Mouse (Mus musculus) right cerebral cortex, postnatal 36 days (tissue): ENCODE measurements at regions not wholly inside any gene's neighbourhood (a gene's known extent, or its start where the extent isn't known, plus 50 kb on each side); places are given as distances from the start of the nearest gene placed in this dataset.

Experiments used
- DNase-seq, 2 experiments: peaks; one replicate each; pipeline ENCODE4 v3.0.0; 2022; ENCODE audit warnings: low spot score in 2 of 2, mixed read lengths in 1 of 2

DNA sequence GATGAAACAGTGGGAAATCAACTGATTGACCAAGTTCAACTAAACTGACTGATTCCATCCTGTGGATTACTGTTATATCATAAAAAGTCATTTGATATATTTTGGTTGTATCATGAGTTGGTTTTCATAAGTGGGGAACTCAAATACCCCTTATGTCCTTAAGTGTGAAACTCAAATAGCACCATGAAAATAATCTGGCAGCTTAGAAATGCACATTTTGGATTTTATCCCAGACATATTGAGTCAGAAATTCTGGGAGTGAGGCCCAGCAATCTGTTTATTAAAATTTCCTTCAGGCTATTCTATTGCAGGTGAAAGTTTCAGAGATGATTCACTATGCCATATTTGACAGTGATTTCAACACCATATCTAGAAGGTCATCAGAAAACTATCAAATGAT is 1573.7 kb downstream of the Pcdh9 start:
- peak in 1 of 2 experiments; percentile 1 for DNase-seq

DNA sequence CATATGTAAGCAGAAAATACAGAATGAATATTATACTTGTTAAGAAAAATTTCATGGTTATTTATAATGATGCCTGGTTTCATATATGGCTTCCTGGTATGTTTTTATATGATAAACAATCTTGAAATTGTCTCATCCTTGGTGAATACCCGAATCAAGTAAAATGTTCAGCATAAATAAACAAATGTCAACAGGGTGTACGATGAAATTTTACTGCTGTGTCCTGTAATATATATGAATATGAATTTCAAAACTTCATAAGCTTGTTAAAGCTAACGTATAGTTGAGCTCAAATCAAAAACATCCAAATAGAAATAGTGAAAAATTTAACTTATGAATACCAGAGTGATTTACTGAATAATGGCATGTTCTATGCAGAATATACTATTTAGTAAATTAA is 1586.5 kb downstream of the Pcdh9 start:
- DNase-seq: no peak

DNA sequence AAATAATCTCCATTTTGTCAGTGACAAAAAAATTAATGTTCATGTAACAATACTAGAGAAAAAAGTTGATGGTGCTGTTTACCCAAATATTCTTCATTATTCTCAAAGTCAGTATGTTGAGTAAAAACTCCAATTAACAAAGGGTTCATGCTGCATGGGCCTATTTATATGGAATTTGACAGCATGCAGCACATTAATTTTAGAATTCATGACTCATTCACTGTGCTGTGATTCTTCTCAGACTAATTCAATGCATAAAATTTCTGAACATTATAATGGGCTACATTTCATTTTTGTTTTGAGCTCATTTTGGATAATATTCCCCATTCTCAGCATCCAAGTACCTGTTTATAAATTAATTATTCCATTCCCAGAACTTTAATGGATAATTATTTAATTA is 1619.3 kb downstream of the Pcdh9 start:
- DNase-seq: no peak

DNA sequence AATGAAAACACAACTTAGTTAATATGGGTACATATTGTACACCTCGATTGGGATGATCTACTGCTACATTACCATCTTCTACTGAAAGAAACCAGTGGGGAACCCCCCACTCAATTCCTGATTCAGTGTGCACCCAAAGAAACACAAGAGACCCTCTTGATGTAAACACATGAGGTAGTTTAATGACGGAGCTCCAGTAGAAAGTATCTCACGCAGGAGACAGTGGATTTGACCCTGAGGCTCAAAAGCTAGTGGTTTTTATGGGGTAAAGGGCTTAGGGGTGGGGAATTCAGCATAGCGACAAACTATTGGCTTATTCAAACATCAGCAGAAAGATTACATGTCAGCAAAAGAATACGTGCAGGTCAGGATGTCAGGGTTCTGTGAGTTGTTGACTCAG is 1667.7 kb downstream of the Pcdh9 start:
- DNase-seq: no peak
